Mouse (Mus musculus) neural tube, embryonic 15.5 days (tissue): ENCODE measurements around the gene Nlrp9c. TPM values are rescaled to one million over a fixed set of nuclear protein-coding genes. Genes with fewer than 3 reads are reported as not detected.
"Not testable (repeated sequence)": the region's sequence is repeated elsewhere in the genome, so short reads cannot be mapped to it uniquely, and the experiment has no call there.

ENCODE experiments used
- ATAC-seq: fragments of 200-750 bp; cut with Nextera tagmentation; 2 replicates; pipeline ENCODE4 v1.8.0; 2017; ENCODE audit warnings: mild to moderate bottlenecking, moderate TSS enrichment, moderate library complexity; ENCODE audit not compliant: low FRiP score
- H3K27ac ChIP-seq: fragments of 300-500 bp; sonication (generic); replicated peaks from 2 replicates; pipeline ENCODE4 v1.5.1; 2015; ENCODE audit warnings: mild to moderate bottlenecking, inconsistent platforms
- H3K27me3 ChIP-seq: fragments of 300-500 bp; sonication (generic); replicated peaks from 2 replicates; pipeline ENCODE4 v1.6.1; 2015; ENCODE audit warnings: inconsistent platforms
- H3K36me3 ChIP-seq: fragments of 300-500 bp; sonication (generic); 2 replicates; pipeline ENCODE4 v1.6.1; 2015; ENCODE audit warnings: inconsistent platforms
- H3K4me1 ChIP-seq: fragments of 300-500 bp; sonication (generic); 2 replicates; pipeline ENCODE4 v1.6.1; 2015; ENCODE audit warnings: inconsistent platforms
- H3K4me2 ChIP-seq: fragments of 300-500 bp; sonication (generic); 2 replicates; pipeline ENCODE4 v1.6.1; 2015; ENCODE audit warnings: inconsistent platforms, mild to moderate bottlenecking, moderate library complexity
- H3K4me3 ChIP-seq: fragments of 300-500 bp; sonication (generic); replicated peaks from 2 replicates; pipeline ENCODE4 v1.5.1; 2015; ENCODE audit warnings: mild to moderate bottlenecking, inconsistent platforms
- H3K9ac ChIP-seq: fragments of 300-500 bp; sonication (generic); replicated peaks from 2 replicates; pipeline ENCODE4 v1.6.1; 2015; ENCODE audit warnings: mild to moderate bottlenecking, inconsistent platforms
- H3K9me3 ChIP-seq: fragments of 300-500 bp; sonication (generic); replicated peaks from 2 replicates; pipeline ENCODE4 v1.6.1; 2016; ENCODE audit warnings: inconsistent platforms
- WGBS: fragments of 180-500 bp; shearing (Covaris S2); methylation state at CpG from one replicate; pipeline ENCODE4 v1.1.7; 2015; ENCODE audit warnings: mixed read lengths; 5-methylcytosine and 5-hydroxymethylcytosine counted together
- polyA plus RNA-seq: library from polyadenylated mRNA; unstranded; fragments of >200 nt; fragmentation: Nextera tagmentation; extraction: Ambion mirVana; gene quantifications from 2 replicates; pipeline ENCODE4 v1.2.1, GENCODE M21; 2015

The Nlrp9c gene
- polyA plus RNA-seq, 1 experiment from 2014 or later, result not detected

DNA sequence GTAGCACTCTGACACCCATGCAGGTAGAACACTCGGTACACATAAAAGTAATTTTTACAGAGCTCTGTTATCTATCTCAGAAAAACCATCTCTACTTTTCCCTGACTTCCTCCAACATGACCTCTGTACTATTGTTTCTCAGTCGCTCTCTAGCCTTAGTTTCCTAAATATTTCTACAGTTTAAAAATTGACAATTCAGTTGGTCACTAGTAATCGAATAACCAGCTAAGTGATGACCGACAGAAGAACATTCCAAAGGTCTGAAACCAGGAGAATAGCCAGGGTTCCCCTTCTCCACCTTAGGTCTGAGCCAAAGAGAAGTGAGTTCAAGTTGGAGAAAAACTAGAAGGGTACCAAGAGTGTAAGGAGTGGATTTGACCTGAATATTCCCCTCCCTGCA, 91.7 kb downstream of the Nlrp9c start:
- not testable (repeated sequence) for ATAC-seq, H3K36me3 ChIP-seq, H3K4me2 ChIP-seq, H3K9ac ChIP-seq, H3K27ac ChIP-seq, H3K9me3 ChIP-seq, H3K4me3 ChIP-seq, H3K27me3 ChIP-seq, H3K4me1 ChIP-seq
- WGBS, result 83% methylated on average over 4 of the region's 4 CpGs

DNA sequence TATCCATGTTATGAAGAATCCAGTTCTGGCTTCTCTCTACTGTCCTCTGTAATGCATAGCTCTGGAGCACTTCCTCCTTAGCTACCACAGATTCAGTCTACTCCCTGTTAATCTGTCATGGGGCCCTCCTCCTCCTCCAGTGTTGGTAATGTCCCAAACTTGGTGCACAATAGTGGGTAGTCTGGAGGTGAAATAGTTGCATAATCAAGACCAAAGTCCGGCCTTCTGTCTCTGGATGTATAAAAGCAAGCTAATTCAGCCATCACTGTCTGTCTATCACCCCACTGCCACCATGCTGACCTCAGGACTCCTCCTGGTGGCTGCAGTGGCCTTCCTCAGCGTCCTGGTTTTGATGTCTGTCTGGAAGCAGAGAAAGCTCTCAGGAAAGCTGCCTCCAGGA, 96.6 kb downstream of the Nlrp9c start, which contains the start of gene Cyp2a4:
TSS of gene Cyp2a4 (plus strand) at position 244 of the 400 bp plus-strand sequence.
- not testable (repeated sequence) for ATAC-seq, H3K36me3 ChIP-seq, H3K9me3 ChIP-seq, H3K27me3 ChIP-seq, H3K4me1 ChIP-seq, H3K4me2 ChIP-seq, H3K4me3 ChIP-seq, H3K9ac ChIP-seq, H3K27ac ChIP-seq
- 57% methylated on average over 2 of the region's 2 CpGs for WGBS

DNA sequence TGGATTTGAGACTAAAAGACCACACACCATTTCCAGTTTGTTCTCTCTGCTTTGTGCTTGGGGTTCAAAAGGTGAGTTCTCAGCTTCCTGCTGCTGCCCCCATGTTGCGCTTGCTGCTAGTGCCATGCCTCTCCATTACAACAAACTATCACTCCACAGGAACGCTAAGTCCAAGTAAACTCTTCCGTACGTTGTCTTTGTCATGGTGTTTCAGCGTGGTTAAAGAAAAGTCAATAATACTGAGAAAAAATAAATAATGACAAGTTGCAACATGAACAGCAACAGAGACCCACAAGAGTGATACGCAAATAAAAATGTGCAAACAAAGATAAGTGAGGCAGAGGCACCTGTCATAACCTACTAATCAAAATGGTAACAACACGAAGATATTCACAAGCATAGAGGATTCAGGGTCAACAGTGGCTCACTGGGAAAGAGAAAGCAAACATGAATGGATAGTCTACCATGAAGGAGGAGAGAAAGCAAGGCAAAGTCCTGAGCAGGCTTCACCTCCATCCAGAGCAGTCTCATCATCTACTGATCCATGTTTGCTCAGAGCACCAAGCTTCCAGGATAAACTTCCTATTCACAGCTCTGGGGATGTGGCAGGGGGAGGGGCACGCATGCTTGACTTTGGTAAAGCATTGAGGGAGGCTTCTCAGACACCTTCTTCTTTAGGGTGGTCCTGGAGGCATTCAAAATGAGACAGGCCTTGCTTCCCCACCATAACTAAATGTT, 99.9 kb downstream of the Nlrp9c start:
- not testable (repeated sequence) for H3K9ac ChIP-seq, H3K9me3 ChIP-seq, ATAC-seq, H3K27me3 ChIP-seq, H3K4me2 ChIP-seq, H3K4me1 ChIP-seq, H3K4me3 ChIP-seq, H3K27ac ChIP-seq, H3K36me3 ChIP-seq
- 86% methylated on average over 8 of the region's 8 CpGs for WGBS

Other genes starting within 250 kb of the Nlrp9c start
- not detected in 2 replicates for gene Cyp2b9, start 230.3 kb downstream of the Nlrp9c start, polyA plus RNA-seq
- gene Vmn1r184, start 143.4 kb downstream of the Nlrp9c start, polyA plus RNA-seq, result not detected in 2 replicates
- not detected in 2 replicates for gene Cyp2a4, start 96.5 kb downstream of the Nlrp9c start, polyA plus RNA-seq
- not detected in 2 replicates for gene Nlrp4a, start 31.4 kb upstream of the Nlrp9c start, polyA plus RNA-seq
- not detected in 2 replicates for gene Nlrp9a, start 131.3 kb upstream of the Nlrp9c start, polyA plus RNA-seq
- gene Vmn1r185, start 214.8 kb upstream of the Nlrp9c start, polyA plus RNA-seq, result not detected in 2 replicates